Mouse (Mus musculus) mouse embryonic stem cell (cell line): ENCODE measurements around the gene Cpvl.

Experiments used
- in situ Hi-C, 2 experiments: fragments of 300-500 bp; cut with MboI; formaldehyde crosslinking; loops; 1 replicate in 1 of 2; 3 replicates in 1 of 2; pipeline ENCODE4 v1.14.3; 2019 to 2020; ENCODE audit warnings: low sequenced_read_pairs in 2 of 2, low pct_unique_long_range_greater_than_20kb in 1 of 2, mixed read lengths in 1 of 2; ENCODE audit not compliant: unreplicated experiment in 1 of 2

Cpvl gene

GRCm38 (mm10) chr6:53974040-53974439, 4.4 kb downstream of the Cpvl start:
- in situ Hi-C loops, result no loop called here

GRCm38 (mm10) chr6:53973468-53973867, 5.0 kb downstream of the Cpvl start:
- in situ Hi-C loops, result no loop called here

GRCm38 (mm10) chr6:53972238-53972743, 6.2 kb downstream of the Cpvl start:
- in situ Hi-C loops, result no loop called here

- in situ Hi-C loops, result no loop called here
Measured at GRCm38 (mm10) chr6:53971729-53972128, 6.7 kb downstream of the Cpvl start.

- in situ Hi-C loops, result loop anchor here (10.0 kb wide), 1 partner anchor 256 kb away; no protein-coding TSS in a partner anchor
Measured at GRCm38 (mm10) chr6:53969081-53969480, 9.4 kb downstream of the Cpvl start.

- in situ Hi-C loops, result loop anchor here (10.0 kb wide), 1 partner anchor 256 kb away; no protein-coding TSS in a partner anchor
Measured at GRCm38 (mm10) chr6:53968550-53968949, 9.9 kb downstream of the Cpvl start.

GRCm38 (mm10) chr6:53966595-53966994, 11.9 kb downstream of the Cpvl start:
- in situ Hi-C loops, result loop anchor here (10.0 kb wide), 1 partner anchor 258 kb away; no protein-coding TSS in a partner anchor

GRCm38 (mm10) chr6:53965900-53966299, 12.6 kb downstream of the Cpvl start:
- in situ Hi-C loops, result loop anchor here (10.0 kb wide), 1 partner anchor 259 kb away; no protein-coding TSS in a partner anchor

GRCm38 (mm10) chr6:53963906-53964496, 14.5 kb downstream of the Cpvl start:
- in situ Hi-C loops, result loop anchor here (5.0 to 10.0 kb wide), 2 partner anchors 182 to 261 kb away; no protein-coding TSS in a partner anchor

- in situ Hi-C loops, result loop anchor here (5.0 to 10.0 kb wide), 2 partner anchors 180 to 263 kb away; no protein-coding TSS in a partner anchor
Measured at GRCm38 (mm10) chr6:53962006-53962405, 16.5 kb downstream of the Cpvl start.

- in situ Hi-C loops, result loop anchor here (5.0 to 10.0 kb wide), 3 partner anchors 178 to 265 kb away; no protein-coding TSS in a partner anchor
Measured at GRCm38 (mm10) chr6:53959826-53960225, 18.6 kb downstream of the Cpvl start.

GRCm38 (mm10) chr6:53958321-53958720, 20.1 kb downstream of the Cpvl start:
- in situ Hi-C loops, result loop anchor here in 1 of 2 experiments (10.0 kb wide), 1 partner anchor 184 kb away; no protein-coding TSS in a partner anchor

- in situ Hi-C loops, result loop anchor here in 1 of 2 experiments (10.0 kb wide), 1 partner anchor 182 kb away; no protein-coding TSS in a partner anchor
Measured at GRCm38 (mm10) chr6:53956513-53956912, 22.0 kb downstream of the Cpvl start.

GRCm38 (mm10) chr6:53955846-53956245, 22.6 kb downstream of the Cpvl start:
- in situ Hi-C loops, result loop anchor here in 1 of 2 experiments (10.0 kb wide), 1 partner anchor 181 kb away; no protein-coding TSS in a partner anchor

GRCm38 (mm10) chr6:53955271-53955670, 23.2 kb downstream of the Cpvl start:
- in situ Hi-C loops, result loop anchor here in 1 of 2 experiments (10.0 kb wide), 1 partner anchor 180 kb away; no protein-coding TSS in a partner anchor

- in situ Hi-C loops, result loop anchor here in 1 of 2 experiments (5.0 to 10.0 kb wide), 2 partner anchors 137 to 179 kb away; no protein-coding TSS in a partner anchor
Measured at GRCm38 (mm10) chr6:53954106-53954505, 24.4 kb downstream of the Cpvl start.

GRCm38 (mm10) chr6:53953348-53953747, 25.1 kb downstream of the Cpvl start:
- in situ Hi-C loops, result loop anchor here in 1 of 2 experiments (5.0 to 10.0 kb wide), 2 partner anchors 136 to 179 kb away; no protein-coding TSS in a partner anchor

GRCm38 (mm10) chr6:53951421-53951820, 27.1 kb downstream of the Cpvl start:
- in situ Hi-C loops, result loop anchor here in 1 of 2 experiments (5.0 to 10.0 kb wide), 2 partner anchors 134 to 177 kb away; no protein-coding TSS in a partner anchor

- in situ Hi-C loops, result loop anchor here in 1 of 2 experiments (5.0 to 10.0 kb wide), 2 partner anchors 134 to 176 kb away; no protein-coding TSS in a partner anchor
Measured at GRCm38 (mm10) chr6:53950876-53951275, 27.6 kb downstream of the Cpvl start.
